Mouse (Mus musculus): ENCODE measurements around the gene 2510039O18Rik.

GRCm38 (mm10) chr4:147937486-147937885, 3.2 kb upstream of the 2510039O18Rik start:
- TF ChIP-seq CTCF (IDR thresholded peaks at IDR 0.05 in 2 of 3, conservative IDR thresholded peaks at IDR 0.05 in 1 of 3; ENCODE audit: control insufficient read depth in 1 of 3, insufficient read depth in 1 of 3, low read depth in 2 of 3, low read length in 3 of 3, poor library complexity in 1 of 3, severe bottlenecking in 1 of 3) (no peak), GATA1 (IDR thresholded peaks at IDR 0.05; ENCODE audit: low read depth, low read length) (no peak)
